Mouse (Mus musculus) CH12.LX (cell line): Measurements from ENCODE around the gene Pdha1. TPM values are rescaled to one million over a fixed set of nuclear protein-coding genes. Genes with fewer than 3 reads are reported as not detected.
A peak's percentile ranks its signal among the peaks of the same experiment; 100 is the strongest.

ENCODE experiments used
- DNase-seq: peaks from one replicate; pipeline ENCODE4 v3.0.0-alpha.2; 2013; ENCODE audit errors: extremely low read depth
- H3K27ac ChIP-seq: 2 replicates; pipeline ENCODE4 v1.5.1; 2012; ENCODE audit warnings: low read depth, mild to moderate bottlenecking, control low read depth, moderate library complexity; ENCODE audit not compliant: insufficient read depth
- H3K27me3 ChIP-seq: replicated peaks from 2 replicates; pipeline ENCODE3; 2012; ENCODE audit warnings: inconsistent platforms
- H3K36me3 ChIP-seq, 2 experiments: replicated peaks in 1 of 2; 2 replicates each; pipeline versions ENCODE3 to v1.6.1; 2012; ENCODE audit warnings: inconsistent platforms in 1 of 2, low read length in 1 of 2, mild to moderate bottlenecking in 1 of 2, mixed read lengths in 1 of 2, moderate library complexity in 1 of 2; ENCODE audit not compliant: control insufficient read depth in 1 of 2, insufficient read depth in 1 of 2
- H3K4me1 ChIP-seq, 2 experiments: 2 replicates each; pipeline ENCODE4 v1.6.1; 2012; ENCODE audit warnings: inconsistent platforms in 1 of 2, moderate library complexity in 1 of 2; ENCODE audit not compliant: insufficient read depth in 2 of 2, control insufficient read depth in 1 of 2
- H3K4me2 ChIP-seq: 2 replicates; pipeline ENCODE4 v1.6.1; 2012; ENCODE audit warnings: low read depth, mild to moderate bottlenecking, control low read depth; ENCODE audit not compliant: poor library complexity, insufficient read depth, severe bottlenecking
- H3K4me3 ChIP-seq, 3 experiments: fragments of 150-350 bp in 1 of 3; sonication (generic) in 1 of 3; replicated peaks in 1 of 3; 2 replicates each; pipeline versions ENCODE3 to v1.5.1; 2011 to 2012; ENCODE audit warnings: low read depth in 2 of 3, low read length in 2 of 3, mild to moderate bottlenecking in 2 of 3, moderate library complexity in 2 of 3, control low read depth in 1 of 3, improper control_type of control experiment in 1 of 3, inconsistent platforms in 1 of 3, mixed read lengths in 1 of 3; ENCODE audit not compliant: poor library complexity in 1 of 3
- H3K79me2 ChIP-seq: replicated peaks from 2 replicates; pipeline ENCODE4 v1.6.1; 2012; ENCODE audit warnings: mild to moderate bottlenecking, moderate library complexity; ENCODE audit not compliant: control insufficient read depth, poor library complexity, insufficient read depth, severe bottlenecking; ENCODE audit errors: extremely low read depth
- H3K9ac ChIP-seq: 2 replicates; pipeline ENCODE4 v1.6.1; 2012; ENCODE audit warnings: low read depth, mild to moderate bottlenecking, control low read depth, moderate library complexity; ENCODE audit not compliant: insufficient read depth
- H3K9me3 ChIP-seq: replicated peaks from 2 replicates; pipeline ENCODE3; 2012; ENCODE audit warnings: low read length, inconsistent platforms, mixed read lengths
- ELF1 ChIP-seq: IDR thresholded peaks from 2 replicates; pipeline ENCODE4 v1.6.1; 2014; ENCODE audit warnings: low read depth, mild to moderate bottlenecking, inconsistent platforms, low read length, improper control_type of control experiment
- PAX5 ChIP-seq: IDR thresholded peaks from 2 replicates; pipeline ENCODE4 v1.6.1; 2012; ENCODE audit warnings: low read length, inconsistent platforms, mixed read lengths
- TBP ChIP-seq: conservative IDR thresholded peaks from 2 replicates; pipeline ENCODE4 v1.6.1; 2011; ENCODE audit warnings: low read depth, low read length, improper control_type of control experiment
- dilution Hi-C: fragments of 300-500 bp; cut with MboI; formaldehyde crosslinking; loops from 2 replicates; pipeline ENCODE4 v1.14.3; 2020; ENCODE audit warnings: low sequenced_read_pairs; ENCODE audit not compliant: extremely low pct_unique_long_range_greater_than_20kb, extremely low pct_ligation_motif_present
- in situ Hi-C: fragments of 300-500 bp; cut with MboI; formaldehyde crosslinking; loops from 3 replicates; pipeline ENCODE4 v1.14.3; 2019; ENCODE audit warnings: low sequenced_read_pairs, low pct_ligation_motif_present, low pct_unique_long_range_greater_than_20kb, mixed read lengths
- polyA plus RNA-seq: library from polyadenylated mRNA; unstranded; fragments of >175 nt; gene quantifications from 2 replicates; pipeline ENCODE4 v1.2.1, GENCODE M21; 2012; ENCODE audit warnings: low read depth; ENCODE audit not compliant: insufficient read length
- total RNA-seq, 2 experiments: library from RNA; depleted of rRNA; stranded (reverse); fragments of 300-350 nt in 1 of 2; fragments of >200 nt in 1 of 2; gene quantifications; 2 replicates each; pipeline ENCODE4 v1.2.3; 2012 to 2014

Gene Pdha1
- total and polyA plus RNA-seq, 3 experiments = 112 to 153 (median 114) TPM

DNA sequence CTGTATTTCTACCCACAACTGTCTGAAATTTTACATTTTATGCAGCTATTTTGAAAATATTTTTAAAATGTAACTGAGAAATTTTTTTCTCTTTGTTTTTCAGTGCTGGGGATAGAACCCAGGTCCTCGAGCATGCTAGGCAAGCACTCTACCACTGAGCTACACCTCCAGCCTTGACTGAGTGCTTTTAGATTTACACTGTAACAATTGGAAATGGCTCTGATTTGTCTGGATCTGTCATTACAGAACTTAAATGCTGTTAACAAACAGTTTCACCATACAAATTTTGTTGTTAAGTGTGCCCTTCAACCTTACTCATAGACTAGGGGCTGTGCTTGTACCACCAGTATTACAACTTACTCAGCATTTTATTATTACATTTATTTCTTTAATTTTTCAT is 46.2 kb downstream of the Pdha1 start:
- Histone ChIP-seq H3K9ac (no peak overlapping the region), H3K9me3 (no peaks in the 10 kb centered on the region), H3K36me3 (no peaks in the 10 kb centered on the region), H3K27me3 (no peaks in the 10 kb centered on the region), H3K27ac (no peak overlapping the region), H3K79me2 (no peaks in the 10 kb centered on the region), H3K4me2 (no peak overlapping the region), H3K4me3 (no peak overlapping the region), H3K4me1 (no peaks in the 10 kb centered on the region)
- dilution Hi-C loops (no loop called here), in situ Hi-C loops (no loop called here)
- TF ChIP-seq TBP (peak; percentile 71; the same call in 1 of the 2 replicates), PAX5 (no peak), ELF1 (no peak)
- no peak for DNase-seq

Other genes with a start within 250 kb of the Pdha1 start
- 0.17 and 0.21 TPM in 2 replicates for gene Map3k15, start 150.0 kb downstream of the Pdha1 start, total RNA-seq (2012; rRNA removed)
- 0.08 and 0.11 TPM in 2 replicates for gene Map3k15, start 150.0 kb downstream of the Pdha1 start, total RNA-seq (2014; rRNA removed)
- 0.07 and 0.14 TPM in 2 replicates for gene Map3k15, start 150.0 kb downstream of the Pdha1 start, polyA plus RNA-seq